Mouse (Mus musculus) CD4-positive helper T cell, adult 2 months (primary cell): ENCODE data around the gene Ephx3.

Experiments used
- DNase-seq: peaks from one replicate; pipeline ENCODE4 v3.0.0-alpha.2; 2012; ENCODE audit warnings: low read depth, missing footprints, low spot score

Gene Ephx3

DNA sequence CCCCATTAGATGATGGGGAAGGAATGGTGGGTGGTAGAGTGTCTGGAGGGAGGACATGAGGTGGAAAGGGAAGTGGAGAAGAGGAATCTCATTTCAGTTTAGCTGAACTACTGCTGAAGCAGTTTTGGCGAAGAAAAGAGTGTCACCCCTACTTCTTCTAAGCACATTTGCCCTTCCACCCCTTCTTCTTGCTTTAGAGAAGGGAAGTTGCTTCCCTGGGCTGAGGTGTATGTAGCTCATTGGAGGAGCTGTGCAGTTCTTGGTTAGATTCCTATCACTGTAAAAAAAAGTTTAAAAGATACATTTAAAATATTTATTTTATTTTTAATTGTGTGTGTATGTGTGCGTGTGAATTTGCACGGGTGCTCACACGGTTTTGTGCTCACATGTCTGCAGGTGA is 12.4 kb downstream of the Ephx3 start:
- no peak for DNase-seq

DNA sequence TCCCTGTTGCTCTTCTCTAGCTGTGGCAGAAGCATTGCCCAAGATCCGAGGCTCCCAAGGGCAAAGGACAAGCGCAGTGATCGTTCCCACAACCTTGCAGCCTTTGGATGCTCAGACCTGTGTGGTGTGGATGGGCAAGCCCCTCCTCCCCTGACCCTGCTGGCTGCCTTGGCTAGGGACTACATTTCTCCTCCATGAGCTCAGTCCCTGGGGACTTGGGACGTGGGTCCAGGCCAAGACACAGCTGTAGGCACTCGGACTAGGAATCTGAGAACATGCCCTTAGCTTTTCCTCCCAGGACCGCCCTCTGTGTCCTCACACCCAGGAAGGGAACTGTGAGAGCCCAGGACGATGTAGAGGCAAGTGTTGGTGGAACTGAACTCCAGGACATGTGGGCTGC is 16.2 kb downstream of the Ephx3 start:
- DNase-seq, result no peak

DNA sequence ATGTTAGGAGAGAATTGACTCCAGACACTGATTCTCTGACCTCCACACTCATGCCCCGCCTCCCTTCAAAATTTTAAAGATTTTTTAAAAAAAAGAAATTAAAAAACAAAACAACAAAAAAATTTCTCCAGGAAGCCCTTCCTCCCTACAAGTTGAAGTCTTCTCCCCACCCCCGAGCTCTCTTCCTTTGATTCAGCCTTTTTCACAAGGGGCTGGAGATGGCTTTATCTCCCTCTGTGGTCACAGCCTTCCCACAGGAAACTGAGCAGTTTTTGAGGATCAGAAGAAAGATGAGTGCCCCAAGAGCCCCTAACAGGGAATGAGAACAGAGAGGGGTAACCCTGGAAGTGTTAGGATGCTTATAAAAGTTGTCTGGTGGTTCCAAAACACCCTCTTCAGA is 16.9 kb downstream of the Ephx3 start:
- no peak for DNase-seq

DNA sequence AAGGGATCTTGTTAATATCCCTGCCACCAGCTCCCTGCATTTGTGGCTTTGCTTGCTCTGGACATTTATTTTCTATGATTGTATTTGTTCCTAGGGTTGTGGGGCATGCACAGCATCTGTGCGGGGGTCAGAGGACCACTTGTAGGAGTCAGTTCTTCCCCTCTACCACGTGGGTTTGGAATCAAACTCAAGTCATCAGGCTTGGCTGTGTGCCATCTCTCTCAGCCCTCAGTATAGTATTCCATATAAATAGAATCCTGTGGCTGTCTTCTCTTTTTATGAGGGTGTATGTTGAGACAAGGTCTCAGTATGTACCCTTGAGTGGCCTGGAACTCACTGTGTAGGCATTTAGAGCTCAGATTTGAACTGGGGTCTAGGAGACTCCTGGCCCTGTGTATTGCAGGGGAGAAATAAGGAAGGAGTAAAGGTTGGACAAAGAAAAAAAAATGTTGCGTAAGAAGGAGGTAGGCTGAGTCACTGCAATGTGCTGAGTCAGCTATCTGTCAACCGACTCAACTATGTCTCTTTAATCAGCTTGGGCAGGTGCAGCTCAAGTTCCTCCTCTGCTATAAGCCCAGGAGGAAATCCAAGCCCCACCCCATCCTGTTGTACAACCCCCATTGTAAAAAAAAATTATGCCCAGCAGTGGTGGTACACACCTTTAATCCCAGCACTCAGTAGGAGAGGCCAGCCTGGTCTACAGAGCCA is 19.7 kb downstream of the Ephx3 start:
- DNase-seq, result no peak

DNA sequence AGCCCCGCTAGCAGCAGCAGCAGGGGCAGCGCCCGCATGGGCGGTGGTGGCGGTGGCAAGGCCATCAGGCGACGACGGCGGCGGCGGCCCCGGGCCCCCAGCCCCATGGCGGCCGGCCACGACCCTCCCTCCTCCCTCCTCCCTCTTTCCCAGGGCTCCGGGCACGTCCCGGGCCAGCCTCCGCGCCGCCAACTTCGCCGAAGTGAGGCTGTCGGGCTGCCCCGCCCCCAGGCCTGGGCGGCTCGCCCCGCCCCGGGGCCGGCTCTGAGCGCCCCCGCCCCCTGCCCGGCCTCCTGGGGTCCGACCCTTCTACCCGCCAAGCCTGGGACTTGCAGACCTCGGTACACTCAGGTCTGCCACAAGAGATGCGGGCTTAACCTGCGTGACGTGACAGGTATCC is 22.7 kb downstream of the Ephx3 start, which contains the start of gene Notch3:
Notch3 (minus strand) TSS at position 166 of the 400 bp plus-strand sequence.
- DNase-seq, result peak; percentile 41

DNA sequence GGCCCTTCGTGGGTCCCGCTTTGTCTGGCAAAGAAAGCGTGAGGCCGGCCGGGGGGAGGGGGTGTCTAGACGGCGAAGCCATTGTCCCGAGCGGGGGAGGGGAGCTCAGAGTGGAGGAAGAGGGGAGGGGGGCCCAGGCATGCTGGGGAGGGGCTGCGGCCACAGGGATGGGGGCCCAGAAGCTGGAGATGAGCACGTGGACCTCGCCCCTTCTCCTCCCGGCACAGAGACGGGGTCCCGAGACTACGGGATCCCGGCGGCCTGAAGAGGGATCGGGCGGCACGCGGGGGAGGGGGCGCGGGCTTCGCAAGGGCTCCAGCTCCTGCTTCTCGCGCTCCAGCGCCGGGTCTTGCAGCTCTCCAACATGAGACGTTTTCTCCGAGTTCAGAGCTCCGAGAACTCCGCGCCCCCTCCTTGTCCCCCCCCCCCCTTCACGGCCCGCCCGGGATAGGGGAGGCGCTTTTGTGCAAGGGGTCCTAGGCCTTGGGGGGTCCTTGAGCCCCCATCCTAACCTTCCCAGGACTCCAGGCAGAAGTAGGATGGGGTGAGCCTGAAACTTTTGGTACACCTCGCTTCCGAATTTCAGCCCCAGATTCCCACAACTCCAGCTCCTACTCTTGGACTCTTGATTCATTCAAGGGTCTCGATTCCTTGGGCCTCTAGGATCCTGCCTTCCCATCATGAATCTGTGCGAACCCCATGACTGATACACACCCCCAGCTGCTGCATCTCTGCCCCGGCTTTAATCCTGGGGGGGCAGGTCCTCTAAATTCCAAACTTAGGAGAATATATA is 23.4 kb downstream of the Ephx3 start:
- DNase-seq, result peak; percentile 69

DNA sequence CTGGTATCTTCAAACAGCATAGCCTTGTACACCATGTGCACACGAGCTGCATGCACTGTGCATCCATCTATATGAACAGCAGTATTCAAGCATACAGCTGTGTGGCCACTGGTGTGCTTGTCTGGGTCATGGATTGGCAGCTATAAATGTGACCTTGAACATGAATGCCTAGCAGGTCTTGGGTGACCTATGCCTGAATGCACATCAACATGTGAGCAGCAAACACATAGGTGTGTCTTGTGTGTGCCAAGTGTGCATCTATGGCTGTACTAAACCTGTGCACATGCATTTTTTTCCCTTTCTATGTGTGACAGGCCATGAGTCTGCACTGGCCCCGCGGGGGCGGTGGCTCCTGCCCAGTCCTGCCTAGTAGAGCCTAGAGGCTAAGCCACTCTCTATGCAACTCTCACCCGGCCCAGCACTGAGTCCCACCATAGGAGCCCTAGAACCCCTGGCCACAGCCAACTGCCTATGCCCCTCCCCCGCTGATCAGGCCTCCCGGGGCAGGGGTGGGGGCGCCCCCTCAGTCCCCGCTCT is 24.0 kb downstream of the Ephx3 start:
- no peak for DNase-seq

DNA sequence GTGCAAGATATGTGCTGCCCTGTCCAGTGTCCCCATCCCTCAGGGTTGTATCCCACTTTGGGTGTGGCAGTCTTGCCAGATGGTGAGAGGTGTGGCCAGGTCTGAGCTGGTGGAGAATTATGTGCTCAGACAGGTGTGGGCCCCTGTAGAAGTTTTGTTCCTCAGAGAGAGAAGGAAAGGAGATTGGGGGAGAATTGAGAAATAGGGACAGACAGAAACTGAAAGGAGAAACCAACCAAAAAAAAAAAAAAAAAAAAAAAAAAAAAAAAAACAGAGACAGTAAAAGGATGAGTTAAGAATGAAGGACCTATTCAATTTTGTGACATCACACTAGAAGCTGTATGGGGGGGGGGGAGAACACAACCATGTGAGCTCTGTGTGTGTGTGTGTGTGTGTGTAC is 24.6 kb downstream of the Ephx3 start:
- no peak for DNase-seq

DNA sequence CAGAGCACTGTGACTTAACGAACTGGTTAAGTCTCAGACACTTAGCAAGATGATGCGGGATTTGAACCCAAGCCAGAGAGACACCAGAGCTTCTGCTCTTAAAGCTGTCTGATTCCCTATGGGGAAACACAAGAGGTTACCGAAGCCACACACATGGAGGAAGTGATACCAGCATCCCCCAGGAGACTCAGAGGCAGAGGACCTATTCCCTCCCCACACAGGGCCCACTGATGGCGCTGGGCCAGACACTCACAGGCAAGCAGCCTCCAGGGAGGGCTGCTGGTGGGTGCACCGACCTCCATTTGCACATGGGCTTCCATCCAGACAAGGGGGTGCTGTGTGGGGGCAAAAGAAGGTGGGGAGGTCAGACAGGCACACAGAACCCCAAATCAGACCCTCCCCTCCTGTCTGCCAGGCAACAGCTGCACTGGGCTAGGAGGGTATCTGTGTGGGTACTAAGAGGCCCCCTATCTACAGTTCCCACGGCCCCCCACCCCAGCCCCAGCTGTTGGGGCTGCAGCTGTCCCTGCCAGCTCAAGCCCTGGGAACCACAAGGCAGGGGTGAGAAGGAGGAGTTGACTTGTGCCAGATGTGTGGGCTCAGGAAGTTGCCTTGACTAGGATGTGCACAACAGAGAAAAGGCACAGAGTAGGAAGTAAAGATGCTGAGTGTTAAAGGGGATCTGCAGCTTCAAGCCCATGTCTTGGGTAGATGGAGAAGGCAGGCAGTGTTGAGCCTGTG is 25.3 kb downstream of the Ephx3 start:
- no peak for DNase-seq

DNA sequence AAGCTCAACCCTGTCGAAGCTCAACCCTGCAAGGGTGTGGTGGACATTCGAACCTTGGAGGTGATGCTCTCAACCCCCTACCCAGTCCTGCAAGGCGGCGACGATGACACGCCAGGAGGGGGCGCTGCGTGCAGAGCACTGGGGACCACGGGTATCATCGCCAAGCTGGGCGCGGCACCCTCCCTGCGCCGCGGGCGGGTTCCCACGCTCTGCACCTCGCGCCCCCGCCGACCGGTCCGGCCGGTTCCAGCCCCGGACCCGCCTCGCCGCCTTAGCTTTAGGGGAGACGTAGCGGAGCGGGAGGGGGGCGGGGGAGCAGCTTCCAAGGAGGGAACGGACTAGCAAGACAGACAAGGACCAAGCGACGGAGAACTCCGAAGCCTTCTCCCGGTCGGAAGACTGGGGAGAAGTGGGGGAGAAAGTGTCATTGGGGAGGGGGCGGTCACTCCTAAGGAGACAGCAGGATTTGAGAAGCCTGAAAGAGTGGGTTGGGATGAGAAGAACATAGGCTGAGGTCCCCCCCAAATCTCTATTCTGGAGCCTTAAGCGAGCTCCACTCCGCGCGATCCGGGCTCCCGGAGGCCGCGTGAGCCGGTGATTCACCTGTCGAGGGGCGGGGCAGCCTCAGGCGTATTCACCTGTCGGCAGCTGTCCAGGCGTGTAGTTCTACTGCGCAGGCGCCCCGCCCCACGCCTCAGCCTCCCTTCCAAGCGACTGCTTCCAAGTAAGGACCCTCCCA is 27.1 kb downstream of the Ephx3 start:
- peak; percentile 66 for DNase-seq

DNA sequence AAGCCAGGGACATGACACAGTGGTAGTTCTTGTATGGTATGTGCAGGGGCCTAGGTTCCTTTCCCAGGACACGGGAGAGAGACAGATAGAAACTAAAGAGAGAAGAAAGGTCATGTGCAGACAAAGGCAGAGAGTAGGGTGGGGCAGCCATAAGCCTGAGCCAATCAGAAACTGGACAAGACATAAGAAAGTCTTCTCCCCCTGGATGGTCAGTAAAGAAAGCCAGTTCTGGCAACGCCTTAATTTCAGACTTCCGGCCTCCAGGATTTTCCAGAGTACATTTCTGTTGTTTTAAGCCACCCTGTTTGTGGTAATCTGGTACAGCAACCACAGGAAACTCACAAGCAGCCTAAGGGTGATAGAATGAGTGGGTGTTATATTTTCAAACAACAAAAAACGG is 28.5 kb downstream of the Ephx3 start:
- no peak for DNase-seq

DNA sequence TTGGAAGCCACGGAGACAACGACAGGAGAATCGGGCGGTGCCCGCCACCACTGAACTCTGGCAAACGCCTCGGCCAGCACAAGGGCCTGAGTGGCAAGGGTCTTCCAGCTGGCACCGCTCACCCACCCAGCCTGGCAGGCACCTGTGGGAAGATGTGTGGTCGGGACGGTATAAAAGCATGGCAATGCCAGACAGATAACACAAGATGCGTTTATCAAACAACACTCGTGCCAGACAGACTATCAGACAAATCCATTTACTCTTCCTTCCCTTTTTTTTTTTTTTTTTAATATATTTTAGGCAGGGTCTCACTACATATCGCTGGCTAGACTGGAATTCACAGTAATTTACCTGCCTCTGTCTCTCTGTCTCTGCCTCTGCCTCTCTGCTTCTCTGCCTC is 30.5 kb downstream of the Ephx3 start:
- DNase-seq, result no peak

DNA sequence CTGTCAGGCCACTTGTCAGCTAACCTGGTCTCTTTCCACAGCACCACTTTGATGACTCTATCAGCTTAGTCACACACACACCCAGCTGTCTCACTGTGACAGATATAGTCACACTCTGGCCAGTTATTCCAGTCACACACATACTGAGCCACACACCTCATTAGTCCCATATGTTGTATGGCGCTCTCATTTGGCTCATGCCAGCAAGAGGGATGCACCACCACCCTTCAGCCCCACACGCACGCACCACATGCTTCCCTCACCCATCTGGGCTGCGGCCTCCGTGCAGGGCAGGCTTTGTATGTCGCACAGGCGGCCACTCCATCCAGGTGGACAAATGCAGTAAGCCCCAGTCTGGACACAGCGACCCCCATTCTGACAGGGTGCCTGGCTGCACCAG is 42.6 kb downstream of the Ephx3 start:
- DNase-seq, result no peak

DNA sequence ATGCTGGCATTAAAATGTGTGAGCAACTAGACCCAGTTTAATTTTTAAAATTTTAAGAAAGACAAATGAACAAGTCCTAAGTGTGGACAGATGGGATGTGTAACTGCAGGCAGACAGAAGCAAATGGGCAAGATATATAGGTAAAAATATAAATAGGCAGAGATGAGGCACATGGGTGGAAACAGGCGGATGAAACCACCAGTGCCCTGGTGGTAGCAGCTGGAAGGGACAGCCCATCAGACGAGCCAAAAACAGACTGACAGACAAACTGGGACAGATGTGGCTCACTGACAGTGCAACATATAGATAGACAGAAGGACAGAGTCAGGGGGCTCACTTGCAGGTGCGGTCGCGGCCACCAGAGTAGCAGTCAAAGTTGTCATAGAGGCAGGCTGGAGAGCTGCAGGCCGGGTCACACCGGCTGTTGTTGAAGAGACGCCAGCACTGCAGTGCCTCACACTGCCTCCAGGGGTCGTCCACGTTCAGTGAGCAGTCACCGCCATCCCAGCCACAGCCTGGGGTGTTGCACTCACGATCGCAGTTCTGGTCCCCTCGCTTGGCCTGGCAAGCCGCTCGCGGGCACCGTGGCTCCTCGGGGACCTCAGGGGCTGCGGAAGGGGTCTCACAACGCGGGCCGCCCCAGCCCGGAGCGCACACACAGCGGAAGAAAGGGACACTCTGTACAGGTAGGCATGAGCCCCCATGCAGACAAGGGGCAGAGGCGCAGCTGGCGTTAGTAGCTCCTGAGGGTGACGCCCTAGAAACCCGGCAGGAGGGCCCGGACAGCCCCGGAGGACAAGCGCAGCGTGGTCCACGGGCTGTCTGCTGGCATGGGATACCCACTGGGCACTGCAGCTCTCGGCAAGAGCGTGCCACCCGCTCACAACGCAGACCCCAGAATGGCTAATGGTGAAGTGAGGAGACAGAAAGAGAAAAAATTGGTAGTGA is 46.2 kb downstream of the Ephx3 start:
- DNase-seq, result peak; percentile 78

DNA sequence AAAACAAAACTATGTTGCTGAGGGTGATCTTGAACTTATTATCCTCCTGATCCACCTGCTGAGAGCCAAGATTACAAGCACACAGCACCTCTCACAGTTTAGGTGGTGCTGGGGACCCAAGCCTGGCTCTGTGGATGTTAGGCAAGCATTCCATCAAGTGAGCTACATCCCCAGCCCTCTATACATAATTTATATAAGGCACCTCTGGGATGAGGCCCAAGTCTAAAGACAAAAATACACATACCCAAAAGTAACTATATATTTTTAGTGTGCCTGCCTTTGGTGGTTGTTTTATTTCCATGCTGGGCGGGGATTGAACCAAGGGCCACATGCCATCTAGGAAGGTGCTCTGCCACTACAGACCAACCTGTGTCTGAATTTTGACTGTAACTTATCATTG is 47.1 kb downstream of the Ephx3 start:
- no peak for DNase-seq
